Mouse (Mus musculus): ENCODE data around the gene Pecam1.
A peak's percentile ranks its signal among the peaks of the same experiment; 100 is the strongest.

GRCm38 (mm10) chr11:106715066-106715465 lies 35.4 kb downstream of the Pecam1 start:
- TF ChIP-seq CTCF (IDR thresholded peaks at IDR 0.05): no peak
- TF ChIP-seq EP300 (IDR thresholded peaks at IDR 0.05): peak; percentile 82

Data from lung, postnatal 0 days (tissue).